Mouse (Mus musculus) heart, adult 10 weeks (tissue): ENCODE results near the gene Mrps17. TPM values are rescaled to one million over a fixed set of nuclear protein-coding genes. Genes with fewer than 3 reads are reported as not detected.

ENCODE experiments used
- polyA plus RNA-seq: library from polyadenylated mRNA; stranded (reverse); fragments of 350-450 nt; fragmentation: Illumina TruSeq; extraction: RNeasy Lipid Tissue Mini Kit (QIAGEN cat#74804); gene quantifications from one replicate; pipeline ENCODE4 v1.2.3, GENCODE M21; 2014; ENCODE audit warnings: low read depth, low replicate concordance

Gene Mrps17
- 95.2 TPM for polyA plus RNA-seq

GRCm38 (mm10) chr5:129715326-129715861 lies at the start of gene Mrps17:
Gene Mrps17, plus strand, starts transcription at chr5:129715497.

GRCm38 (mm10) chr5:129670036-129670458 lies 45.2 kb upstream of the Mrps17 start, which contains the start of gene Zfp11:
Gene Zfp11, minus strand, starts transcription at chr5:129670099.

GRCm38 (mm10) chr5:129708412-129708811 lies 6.9 kb upstream of the Mrps17 start, which contains the start of gene Sept14:
Gene Sept14, minus strand, starts transcription at chr5:129708512.

GRCm38 (mm10) chr5:129724834-129725773 lies 9.8 kb downstream of the Mrps17 start, which contains the start of gene Nipsnap2:
Gene Nipsnap2, plus strand, starts transcription at chr5:129725063.

Other genes with a start within 250 kb of the Mrps17 start
- gene Sfswap, start 214.3 kb upstream of the Mrps17 start, polyA plus RNA-seq, result 38.6 TPM
- 0.86 TPM for gene Mmp17, start 131.3 kb upstream of the Mrps17 start, polyA plus RNA-seq
- gene Zfp11, start 45.4 kb upstream of the Mrps17 start, polyA plus RNA-seq, result 2.8 TPM
- gene Sept14, start 7.0 kb upstream of the Mrps17 start, polyA plus RNA-seq, result not detected
- 884 TPM for gene Nipsnap2, start 9.6 kb downstream of the Mrps17 start, polyA plus RNA-seq
- gene Psph, start 72.0 kb downstream of the Mrps17 start, polyA plus RNA-seq, result 9.4 TPM
- 11.9 TPM for gene Sumf2, start 131.5 kb downstream of the Mrps17 start, polyA plus RNA-seq
- gene Chchd2, start 172.0 kb downstream of the Mrps17 start, polyA plus RNA-seq, result 1,073 TPM
- gene Zbed5, start 180.2 kb downstream of the Mrps17 start, polyA plus RNA-seq, result 0.73 TPM
- 59.8 TPM for gene Phkg1, start 183.1 kb downstream of the Mrps17 start, polyA plus RNA-seq
- gene Nupr1l, start 193.0 kb downstream of the Mrps17 start, polyA plus RNA-seq, result 0.86 TPM
- gene Vkorc1l1, start 226.5 kb downstream of the Mrps17 start, polyA plus RNA-seq, result 17.3 TPM